Mouse (Mus musculus): ENCODE measurements around the gene Aanat.

GRCm38 (mm10) chr11:116555572-116555971 is 30.7 kb upstream of the Aanat start:
- TF ChIP-seq CTCF (IDR thresholded peaks at IDR 0.05): no peak
- TF ChIP-seq EP300 (IDR thresholded peaks at IDR 0.05): no peak

Data from lung, postnatal 0 days (tissue).